Mouse (Mus musculus): ENCODE measurements around the gene Knl1.

GRCm38 (mm10) chr2:119019538-119019937, 27.4 kb upstream of the Knl1 start:
- no peak for TF ChIP-seq CTCF (IDR thresholded peaks at IDR 0.05; ENCODE audit: extremely low read depth, insufficient read depth, low read length)
- no peak for TF ChIP-seq POLR2A (IDR thresholded peaks at IDR 0.05; ENCODE audit: extremely low read depth, insufficient read depth, low read length)

Data from cortical plate, adult 2 months (tissue).